Mouse (Mus musculus): ENCODE results near the gene Traf7. TPM values are rescaled to one million over a fixed set of nuclear protein-coding genes. Genes with fewer than 3 reads are reported as not detected.

Gene Traf7
- polyA plus RNA-seq, 1 experiment: 142 TPM

GRCm38 (mm10) chr17:24550416-24551049, 22.8 kb upstream of the Traf7 start:
- peak overlapping the region; percentile 42 for H3K4me3 ChIP-seq (ENCODE audit: insufficient read depth, poor library complexity, severe bottlenecking)
- H3ac ChIP-seq (ENCODE audit: control insufficient read depth, insufficient read length, low read depth): peak overlapping the region; percentile 85
- TF ChIP-seq MYOG (IDR thresholded peaks at IDR 0.05; ENCODE audit: control insufficient read depth, extremely low read depth, insufficient read length): no peak
- no peak for TF ChIP-seq FOSL1 (IDR thresholded peaks at IDR 0.05; ENCODE audit: insufficient read depth, low read length, poor library complexity, severe bottlenecking)
- TF ChIP-seq USF1 (IDR thresholded peaks at IDR 0.05; ENCODE audit: low read depth): no peak
- TF ChIP-seq MAX (IDR thresholded peaks at IDR 0.05): no peak
- TF ChIP-seq MYOD1 (IDR thresholded peaks at IDR 0.05; ENCODE audit: control insufficient read depth, insufficient read length, low read depth): no peak
- no peak for TF ChIP-seq CEBPB (IDR thresholded peaks at IDR 0.05; ENCODE audit: low read depth)
- TF ChIP-seq CTCF (IDR thresholded peaks at IDR 0.05; ENCODE audit: control insufficient read depth, insufficient read depth, insufficient read length): no peak
- peaks cover 42% of the 10 kb centered on the region for H3K79me3 ChIP-seq (ENCODE audit: low read depth)
- H3K27me3 ChIP-seq (ENCODE audit: control insufficient read depth, insufficient read depth, insufficient read length): no peaks in the 10 kb centered on the region
- peaks cover 55% of the 10 kb centered on the region for H3K79me2 ChIP-seq (ENCODE audit: control insufficient read depth, insufficient read depth)
- H3K36me3 ChIP-seq (ENCODE audit: control insufficient read depth, insufficient read depth): peaks cover 8% of the 10 kb centered on the region

GRCm38 (mm10) chr17:24549618-24550415, 22.1 kb upstream of the Traf7 start, which contains the start of gene Pkd1:
Gene Pkd1, plus strand, starts transcription at chr17:24549834.
- no peaks in the 10 kb centered on the region for H3K27me3 ChIP-seq (ENCODE audit: control insufficient read depth, insufficient read depth, insufficient read length)
- peaks cover 48% of the 10 kb centered on the region for H3K79me2 ChIP-seq (ENCODE audit: control insufficient read depth, insufficient read depth)
- peak; percentile 52 for TF ChIP-seq MYOD1 (IDR thresholded peaks at IDR 0.05; ENCODE audit: control insufficient read depth, insufficient read length, low read depth)
- no peak for TF ChIP-seq MYOG (IDR thresholded peaks at IDR 0.05; ENCODE audit: control insufficient read depth, extremely low read depth, insufficient read length)
- no peak for TF ChIP-seq FOSL1 (IDR thresholded peaks at IDR 0.05; ENCODE audit: insufficient read depth, low read length, poor library complexity, severe bottlenecking)
- H3K79me3 ChIP-seq (ENCODE audit: low read depth): peaks cover 37% of the 10 kb centered on the region
- H3K36me3 ChIP-seq (ENCODE audit: control insufficient read depth, insufficient read depth): peaks cover 7% of the 10 kb centered on the region
- peak within 1 kb of the TSS; percentile 85 for H3ac ChIP-seq (ENCODE audit: control insufficient read depth, insufficient read length, low read depth)
- H3K4me3 ChIP-seq (ENCODE audit: insufficient read depth, poor library complexity, severe bottlenecking): peak within 1 kb of the TSS; percentile 42

GRCm38 (mm10) chr17:24548921-24549617, 21.3 kb upstream of the Traf7 start:
- Histone ChIP-seq H3K27me3 (ENCODE audit: control insufficient read depth, insufficient read depth, insufficient read length) (no peaks in the 10 kb centered on the region), H3K4me3 (ENCODE audit: insufficient read depth, poor library complexity, severe bottlenecking) (no peak overlapping the region), H3ac (ENCODE audit: control insufficient read depth, insufficient read length, low read depth) (no peak overlapping the region), H3K79me3 (ENCODE audit: low read depth) (peaks cover 31% of the 10 kb centered on the region), H3K36me3 (ENCODE audit: control insufficient read depth, insufficient read depth) (no peaks in the 10 kb centered on the region), H3K79me2 (ENCODE audit: control insufficient read depth, insufficient read depth) (peaks cover 40% of the 10 kb centered on the region)
- TF ChIP-seq CEBPB (IDR thresholded peaks at IDR 0.05; ENCODE audit: low read depth) (no peak), MYOD1 (IDR thresholded peaks at IDR 0.05; ENCODE audit: control insufficient read depth, insufficient read length, low read depth) (no peak), CTCF (IDR thresholded peaks at IDR 0.05; ENCODE audit: control insufficient read depth, insufficient read depth, insufficient read length) (no peak), MYOG (IDR thresholded peaks at IDR 0.05; ENCODE audit: control insufficient read depth, extremely low read depth, insufficient read length) (no peak), MAX (IDR thresholded peaks at IDR 0.05) (no peak), FOSL1 (IDR thresholded peaks at IDR 0.05; ENCODE audit: insufficient read depth, low read length, poor library complexity, severe bottlenecking) (no peak), USF1 (IDR thresholded peaks at IDR 0.05; ENCODE audit: low read depth) (no peak)

GRCm38 (mm10) chr17:24548435-24548834, 20.7 kb upstream of the Traf7 start:
- Histone ChIP-seq H3K4me3 (ENCODE audit: insufficient read depth, poor library complexity, severe bottlenecking) (no peak overlapping the region), H3K79me3 (ENCODE audit: low read depth) (peaks cover 24% of the 10 kb centered on the region)
- TF ChIP-seq CEBPB (IDR thresholded peaks at IDR 0.05; ENCODE audit: low read depth) (no peak), CTCF (IDR thresholded peaks at IDR 0.05; ENCODE audit: control insufficient read depth, insufficient read depth, insufficient read length) (no peak), FOSL1 (IDR thresholded peaks at IDR 0.05; ENCODE audit: insufficient read depth, low read length, poor library complexity, severe bottlenecking) (no peak), MAX (IDR thresholded peaks at IDR 0.05) (no peak), USF1 (IDR thresholded peaks at IDR 0.05; ENCODE audit: low read depth) (no peak), MYOG (IDR thresholded peaks at IDR 0.05; ENCODE audit: control insufficient read depth, extremely low read depth, insufficient read length) (no peak), MYOD1 (IDR thresholded peaks at IDR 0.05; ENCODE audit: control insufficient read depth, insufficient read length, low read depth) (no peak)

GRCm38 (mm10) chr17:24546234-24546633, 18.5 kb upstream of the Traf7 start:
- peaks cover 4% of the 10 kb centered on the region for H3K79me3 ChIP-seq (ENCODE audit: low read depth)
- H3K27me3 ChIP-seq (ENCODE audit: control insufficient read depth, insufficient read depth, insufficient read length): no peaks in the 10 kb centered on the region
- no peak overlapping the region for H3ac ChIP-seq (ENCODE audit: control insufficient read depth, insufficient read length, low read depth)
- peaks cover 12% of the 10 kb centered on the region for H3K79me2 ChIP-seq (ENCODE audit: control insufficient read depth, insufficient read depth)
- TF ChIP-seq FOSL1 (IDR thresholded peaks at IDR 0.05; ENCODE audit: insufficient read depth, low read length, poor library complexity, severe bottlenecking) (no peak), MYOG (IDR thresholded peaks at IDR 0.05; ENCODE audit: control insufficient read depth, extremely low read depth, insufficient read length) (no peak), MYOD1 (IDR thresholded peaks at IDR 0.05; ENCODE audit: control insufficient read depth, insufficient read length, low read depth) (no peak), MAX (IDR thresholded peaks at IDR 0.05) (no peak), USF1 (IDR thresholded peaks at IDR 0.05; ENCODE audit: low read depth) (no peak), CEBPB (IDR thresholded peaks at IDR 0.05; ENCODE audit: low read depth) (no peak), CTCF (IDR thresholded peaks at IDR 0.05; ENCODE audit: control insufficient read depth, insufficient read depth, insufficient read length) (no peak)
- no peaks in the 10 kb centered on the region for H3K36me3 ChIP-seq (ENCODE audit: control insufficient read depth, insufficient read depth)
- no peak overlapping the region for H3K4me3 ChIP-seq (ENCODE audit: insufficient read depth, poor library complexity, severe bottlenecking)

More at GRCm38 (mm10) chr17:24548435-24548834, 20.7 kb upstream of the Traf7 start:
- no peaks in the 10 kb centered on the region for H3K27me3 ChIP-seq (ENCODE audit: control insufficient read depth, insufficient read depth, insufficient read length)
- H3ac ChIP-seq (ENCODE audit: control insufficient read depth, insufficient read length, low read depth): no peak overlapping the region
- H3K36me3 ChIP-seq (ENCODE audit: control insufficient read depth, insufficient read depth): no peaks in the 10 kb centered on the region
- H3K79me2 ChIP-seq (ENCODE audit: control insufficient read depth, insufficient read depth): peaks cover 34% of the 10 kb centered on the region

Data from C2C12 (cell line).